Mouse (Mus musculus) liver, embryonic 14.5 days (tissue): ENCODE measurements around the gene Elobl. TPM values are rescaled to one million over a fixed set of nuclear protein-coding genes. Genes with fewer than 3 reads are reported as not detected.

Source experiments
- ATAC-seq: fragments of 200-750 bp; cut with Nextera tagmentation; 2 replicates; pipeline ENCODE4 v1.8.0; 2017; ENCODE audit warnings: moderate number of reproducible peaks, mild to moderate bottlenecking, moderate library complexity; ENCODE audit not compliant: insufficient read depth
- DNase-seq, 3 experiments: peaks; one replicate each; pipeline ENCODE4 v3.0.0-alpha.2; 2012 to 2013; ENCODE audit warnings: low read depth in 3 of 3, low spot score in 3 of 3
- H3K27ac ChIP-seq: fragments of 300-500 bp; sonication (generic); 2 replicates; pipeline ENCODE4 v1.5.1; 2014; ENCODE audit warnings: moderate library complexity, mild to moderate bottlenecking, control low read depth, inconsistent platforms
- H3K27me3 ChIP-seq: fragments of 300-500 bp; sonication (generic); 2 replicates; pipeline ENCODE4 v1.6.1; 2014; ENCODE audit warnings: mild to moderate bottlenecking, low read length, moderate library complexity; ENCODE audit not compliant: control insufficient read depth, insufficient read depth
- H3K36me3 ChIP-seq: fragments of 300-500 bp; sonication (generic); replicated peaks from 2 replicates; pipeline ENCODE4 v1.6.1; 2014; ENCODE audit warnings: low read depth; ENCODE audit not compliant: control insufficient read depth, insufficient read depth
- H3K4me1 ChIP-seq, 2 experiments: fragments of 200-500 bp in 1 of 2; fragments of 300-500 bp in 1 of 2; sonication (generic) in 1 of 2; replicated peaks; 2 replicates each; pipeline ENCODE4 v1.6.1; 2012 to 2014; ENCODE audit warnings: antibody characterized with exemption in 1 of 2, inconsistent platforms in 1 of 2, low read length in 1 of 2; ENCODE audit not compliant: control insufficient read depth in 2 of 2, insufficient read depth in 2 of 2
- H3K4me2 ChIP-seq: fragments of 300-500 bp; sonication (generic); 2 replicates; pipeline ENCODE4 v1.6.1; 2014; ENCODE audit warnings: low read depth, mild to moderate bottlenecking, control low read depth, moderate library complexity
- H3K4me3 ChIP-seq, 2 experiments: fragments of 200-500 bp in 1 of 2; fragments of 300-500 bp in 1 of 2; sonication (generic) in 1 of 2; 2 replicates each; pipeline ENCODE4 v1.5.1; 2012 to 2014; ENCODE audit warnings: low read depth in 2 of 2, low read length in 2 of 2, mild to moderate bottlenecking in 2 of 2, control low read depth in 1 of 2, inconsistent platforms in 1 of 2, moderate library complexity in 1 of 2; ENCODE audit not compliant: insufficient read depth in 1 of 2
- H3K9ac ChIP-seq: fragments of 300-500 bp; sonication (generic); replicated peaks from 2 replicates; pipeline ENCODE4 v1.6.1; 2014; ENCODE audit warnings: mild to moderate bottlenecking, control low read depth, moderate library complexity
- H3K9me3 ChIP-seq: fragments of 300-500 bp; sonication (generic); 2 replicates; pipeline ENCODE4 v1.6.1; 2016; ENCODE audit warnings: low read length, mixed read lengths; ENCODE audit not compliant: control insufficient read depth
- CTCF ChIP-seq: IDR thresholded peaks from 2 replicates; pipeline ENCODE4 v1.5.1; 2016; ENCODE audit warnings: antibody characterized with exemption, low read depth, control low read depth
- EP300 ChIP-seq: IDR thresholded peaks from 2 replicates; pipeline ENCODE4 v1.6.1; 2016; ENCODE audit warnings: antibody characterized with exemption, low read depth
- WGBS: fragments of 180-500 bp; shearing (Covaris S2); extraction: QIAGEN DNeasy Blood & Tissue Kit; methylation state at CpG from one replicate; pipeline ENCODE4 v1.1.7; 2014; ENCODE audit not compliant: insufficient replicate concordance; 5-methylcytosine and 5-hydroxymethylcytosine counted together
- polyA plus RNA-seq, 2 experiments: library from polyadenylated mRNA; depleted of rRNA in 1 of 2; stranded (reverse) in 1 of 2; unstranded in 1 of 2; fragments of >200 nt; fragmentation: Nextera tagmentation in 1 of 2; extraction: Ambion mirVana in 1 of 2; gene quantifications; 2 replicates each; pipeline versions ENCODE4 v1.2.1 to v1.2.3; 2012 to 2014

Gene Elobl
- polyA plus RNA-seq, 2 experiments, result not detected

DNA sequence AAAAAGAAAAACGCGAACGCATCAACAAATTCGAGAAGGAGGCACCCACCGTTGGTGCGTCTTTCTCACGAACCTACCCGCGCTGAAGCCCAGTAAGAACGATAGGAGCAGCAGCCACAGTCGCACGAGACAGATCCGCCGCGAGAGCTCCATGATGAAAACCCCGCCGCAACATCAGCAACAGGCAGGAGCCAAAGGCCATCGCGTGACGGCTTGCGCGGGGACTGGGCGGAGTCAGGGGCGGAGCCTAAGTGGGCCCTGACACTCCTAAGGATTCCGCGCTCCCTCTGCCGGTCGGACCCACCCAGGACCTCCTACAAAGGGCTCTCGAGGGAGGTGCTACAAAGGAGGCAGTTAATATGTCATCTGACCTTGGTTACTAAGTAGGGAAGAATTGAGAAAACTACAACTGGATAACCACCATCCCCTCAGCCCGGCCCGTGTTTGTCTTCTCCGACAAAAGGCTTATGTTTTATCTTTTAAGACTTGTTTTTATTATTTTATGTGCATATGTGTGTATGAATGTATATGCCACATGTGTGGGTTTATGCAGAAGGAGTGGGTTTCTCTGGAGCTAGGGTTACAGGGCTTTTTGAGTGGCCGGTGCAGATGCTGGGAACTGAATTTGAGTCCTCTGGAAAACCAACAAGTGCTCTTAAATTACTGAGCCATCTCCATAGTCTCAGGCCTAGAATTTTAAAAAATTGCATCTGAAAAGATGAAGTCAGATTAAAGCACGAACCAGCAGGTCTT lies 11.3 kb downstream of the Elobl start, which contains the start of gene Scpep1:
Scpep1 (minus strand) TSS at position 249 of the 753 bp plus-strand sequence.
- DNase-seq (peak; percentile 86 to 89 (median 88)), ATAC-seq (peak; percentile 89)
- Histone ChIP-seq H3K27me3 (no peaks in the 10 kb centered on the region), H3K4me3 (peak within 1 kb of the TSS; percentile 58 to 78), H3K36me3 (no peaks in the 10 kb centered on the region; the same call in 1 of the 2 replicates), H3K9me3 (no peaks in the 10 kb centered on the region), H3K4me2 (peak within 1 kb of the TSS; percentile 77), H3K27ac (no peak within 1 kb of the TSS), H3K4me1 (peaks cover 6 to 18% of the 10 kb centered on the region in 2 experiments), H3K9ac (peak within 1 kb of the TSS; percentile 53)
- 5% methylated on average over 34 of the region's 34 CpGs for WGBS
- TF ChIP-seq CTCF (peak; percentile 90), EP300 (no peak)

DNA sequence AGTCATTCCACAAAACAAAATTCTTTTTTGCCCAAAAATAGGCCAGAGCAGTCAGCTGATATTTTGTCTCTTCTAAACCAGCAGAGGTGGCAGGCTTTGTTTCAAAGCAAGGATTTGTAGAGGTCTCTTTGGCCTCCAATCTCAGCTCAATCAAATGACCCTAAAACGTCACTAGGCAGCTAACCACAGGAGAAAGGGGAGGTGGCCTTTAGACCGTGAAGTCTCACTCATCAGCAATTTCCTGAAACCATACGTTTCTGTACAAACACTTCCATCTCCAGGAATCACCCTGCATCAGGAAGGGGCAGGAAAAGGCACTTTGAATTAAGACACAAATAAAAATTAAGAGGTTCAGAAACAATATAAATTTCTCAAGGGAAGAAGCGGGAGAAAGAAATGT lies 11.9 kb downstream of the Elobl start:
- H3K27ac ChIP-seq, result no peak overlapping the region
- under 1% methylated on average over 4 of the region's 4 CpGs for WGBS
- H3K4me3 ChIP-seq, result peak overlapping the region; percentile 58 to 78
- no peaks in the 10 kb centered on the region for H3K9me3 ChIP-seq
- ATAC-seq (peak; percentile 55; the same call in 1 of the 2 replicates), DNase-seq (peak in 1 of 3 experiments; percentile 29)
- no peaks in the 10 kb centered on the region; the same call in 1 of the 2 replicates for H3K36me3 ChIP-seq
- peak overlapping the region; percentile 77 for H3K4me2 ChIP-seq
- H3K4me1 ChIP-seq, result peaks cover 6 to 21% of the 10 kb centered on the region in 2 experiments
- H3K27me3 ChIP-seq, result no peaks in the 10 kb centered on the region
- peak overlapping the region; percentile 53 for H3K9ac ChIP-seq
- TF ChIP-seq EP300 (no peak), CTCF (no peak)

DNA sequence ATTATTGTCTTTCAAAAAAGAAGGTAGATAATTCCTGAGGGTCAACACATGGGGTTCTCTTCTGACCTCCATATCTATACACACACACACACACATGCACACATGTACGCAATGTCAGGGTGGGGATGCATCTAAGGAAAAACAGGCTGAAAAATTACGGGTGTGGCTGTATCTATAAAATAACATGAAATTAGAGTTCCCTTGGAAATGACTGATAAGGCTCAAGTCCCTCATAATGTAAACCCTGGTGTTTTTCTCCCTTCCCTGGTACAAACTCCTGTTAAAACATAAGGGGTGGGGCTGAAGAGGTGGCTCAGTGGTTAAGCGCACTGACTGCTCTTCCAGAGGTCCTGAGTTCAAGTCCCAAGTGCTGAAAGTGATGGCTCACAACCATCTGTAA lies 13.1 kb downstream of the Elobl start:
- H3K27ac ChIP-seq, result no peak overlapping the region
- H3K9me3 ChIP-seq, result no peaks in the 10 kb centered on the region
- H3K4me3 ChIP-seq, result no peak overlapping the region
- H3K27me3 ChIP-seq, result no peaks in the 10 kb centered on the region
- peak; percentile 33 to 63 (median 38) for DNase-seq
- no peaks in the 10 kb centered on the region; the same call in 1 of the 2 replicates for H3K36me3 ChIP-seq
- 40% methylated on average over 3 of the region's 3 CpGs for WGBS
- peaks cover 6 to 22% of the 10 kb centered on the region in 2 experiments for H3K4me1 ChIP-seq
- peak; percentile 50; the same call in 1 of the 2 replicates for TF ChIP-seq EP300
- no peak for TF ChIP-seq CTCF
- no peak overlapping the region for H3K9ac ChIP-seq
- peak; percentile 66; the same call in 1 of the 2 replicates for ATAC-seq
- no peak overlapping the region for H3K4me2 ChIP-seq

DNA sequence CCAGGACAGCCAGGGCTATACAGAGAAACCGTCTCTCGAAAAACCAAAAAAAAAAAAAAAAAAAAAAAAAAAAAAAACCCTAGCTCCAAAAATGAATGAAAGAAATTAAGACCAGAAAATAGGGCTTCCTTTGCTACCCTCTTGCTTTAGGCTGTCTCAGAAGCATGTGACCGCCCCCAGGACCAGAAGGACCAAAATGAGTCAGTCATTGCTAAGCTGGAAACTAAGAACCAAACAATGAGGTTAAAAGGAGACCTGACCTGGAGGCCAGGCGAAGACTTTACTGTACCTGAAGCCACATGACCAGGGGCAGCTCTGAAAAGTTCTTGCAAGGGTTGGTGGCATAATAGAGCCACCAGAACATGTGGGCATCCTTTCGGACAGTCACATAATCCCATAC lies 14.6 kb downstream of the Elobl start:
- ATAC-seq (no peak), DNase-seq (no peak)
- Histone ChIP-seq H3K4me1 (peaks cover 6 to 22% of the 10 kb centered on the region in 2 experiments), H3K9me3 (no peaks in the 10 kb centered on the region), H3K36me3 (no peaks in the 10 kb centered on the region; the same call in 1 of the 2 replicates), H3K27ac (no peak overlapping the region), H3K4me3 (no peak overlapping the region), H3K4me2 (no peak overlapping the region), H3K27me3 (no peaks in the 10 kb centered on the region), H3K9ac (no peak overlapping the region)
- WGBS, result 72% methylated on average over 5 of the region's 5 CpGs
- TF ChIP-seq CTCF, result no peak
- no peak for TF ChIP-seq EP300

DNA sequence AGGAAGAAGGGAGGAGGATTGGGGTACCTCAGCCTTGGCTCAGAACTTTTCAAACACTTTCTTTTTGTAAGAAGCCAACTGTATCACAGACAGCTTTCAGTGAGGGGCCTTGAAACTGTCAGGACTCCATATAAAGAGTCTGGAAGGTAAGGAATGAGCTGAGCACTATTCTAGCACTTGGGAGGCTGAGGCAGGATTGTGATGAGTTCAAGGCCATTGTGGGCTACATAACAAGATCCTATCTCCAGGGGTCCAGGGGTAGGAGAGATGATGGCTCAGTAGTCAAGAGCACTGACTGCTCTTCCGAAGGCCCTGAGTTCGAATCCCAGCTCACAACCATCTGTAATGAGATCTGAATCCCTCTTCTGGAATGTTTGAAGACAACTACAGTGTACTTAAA lies 15.2 kb downstream of the Elobl start:
- Histone ChIP-seq H3K4me3 (no peak overlapping the region), H3K27ac (no peak overlapping the region), H3K36me3 (no peaks in the 10 kb centered on the region; the same call in 1 of the 2 replicates), H3K4me1 (peaks cover 6 to 22% of the 10 kb centered on the region in 2 experiments), H3K9me3 (no peaks in the 10 kb centered on the region), H3K9ac (no peak overlapping the region), H3K4me2 (no peak overlapping the region), H3K27me3 (no peaks in the 10 kb centered on the region)
- DNase-seq (no peak), ATAC-seq (no peak)
- TF ChIP-seq CTCF, result no peak
- no peak for TF ChIP-seq EP300
- WGBS, result 74% methylated on average over 2 of the region's 2 CpGs
